Mouse (Mus musculus) midbrain, embryonic 15.5 days (tissue): Measurements from ENCODE around the gene Kmt2b. TPM values are rescaled to one million over a fixed set of nuclear protein-coding genes. Genes with fewer than 3 reads are reported as not detected.

Source experiments
- ATAC-seq: fragments of 200-750 bp; cut with Nextera tagmentation; replicated peaks from 2 replicates; pipeline ENCODE4 v1.8.0; 2017; ENCODE audit warnings: moderate TSS enrichment
- H3K27ac ChIP-seq: fragments of 300-500 bp; sonication (generic); 2 replicates; pipeline ENCODE4 v1.5.1; 2015; ENCODE audit warnings: mild to moderate bottlenecking, inconsistent platforms
- H3K27me3 ChIP-seq: fragments of 300-500 bp; sonication (generic); replicated peaks from 2 replicates; pipeline ENCODE4 v1.6.1; 2015; ENCODE audit warnings: inconsistent platforms
- H3K36me3 ChIP-seq: fragments of 300-500 bp; sonication (generic); replicated peaks from 2 replicates; pipeline ENCODE4 v1.6.1; 2015; ENCODE audit warnings: inconsistent platforms
- H3K4me1 ChIP-seq: fragments of 300-500 bp; sonication (generic); 2 replicates; pipeline ENCODE4 v1.6.1; 2015; ENCODE audit warnings: inconsistent platforms
- H3K4me2 ChIP-seq: fragments of 300-500 bp; sonication (generic); 2 replicates; pipeline ENCODE4 v1.6.1; 2015; ENCODE audit warnings: inconsistent platforms, mild to moderate bottlenecking, moderate library complexity
- H3K4me3 ChIP-seq: fragments of 300-500 bp; sonication (generic); 2 replicates; pipeline ENCODE4 v1.5.1; 2015; ENCODE audit warnings: mild to moderate bottlenecking, inconsistent platforms
- H3K9ac ChIP-seq: fragments of 300-500 bp; sonication (generic); 2 replicates; pipeline ENCODE4 v1.6.1; 2015; ENCODE audit warnings: mild to moderate bottlenecking, inconsistent platforms
- H3K9me3 ChIP-seq: fragments of 300-500 bp; sonication (generic); 2 replicates; pipeline ENCODE4 v1.6.1; 2016; ENCODE audit warnings: inconsistent platforms
- WGBS: fragments of 180-500 bp; shearing (Covaris S2); methylation state at CpG from one replicate; pipeline ENCODE4 v1.1.7; 2015; ENCODE audit warnings: mixed read lengths; 5-methylcytosine and 5-hydroxymethylcytosine counted together
- polyA plus RNA-seq: library from polyadenylated mRNA; unstranded; fragments of >200 nt; fragmentation: Nextera tagmentation; extraction: Ambion mirVana; gene quantifications from 2 replicates; pipeline ENCODE4 v1.2.1, GENCODE M21; 2015

Gene Kmt2b
- polyA plus RNA-seq, 1 experiment from 2014 or later: 12.1 TPM

DNA sequence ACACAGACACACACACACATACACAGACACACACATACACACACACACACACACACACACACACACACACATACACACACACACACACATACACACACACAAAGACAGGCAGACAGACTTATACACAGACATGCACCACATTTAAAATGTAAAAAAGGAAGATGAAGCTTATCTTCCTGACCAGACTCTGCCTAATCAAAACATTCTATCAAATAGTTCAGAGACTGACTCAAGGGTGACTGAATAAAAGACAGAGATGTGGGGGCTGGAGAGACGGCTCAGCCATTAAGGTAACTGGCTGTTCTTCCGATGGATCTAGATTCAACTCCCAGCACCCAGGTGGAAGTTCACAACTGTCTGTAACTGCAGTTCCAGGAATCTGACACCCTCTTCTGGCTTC is 44.2 kb downstream of the Kmt2b start:
- peaks cover 5% of the 10 kb centered on the region; the same call in 1 of the 2 replicates for H3K36me3 ChIP-seq
- ATAC-seq: no peak
- H3K9me3 ChIP-seq: no peaks in the 10 kb centered on the region
- H3K9ac ChIP-seq: no peak overlapping the region
- no peak overlapping the region for H3K4me3 ChIP-seq
- no peak overlapping the region for H3K4me2 ChIP-seq
- no peaks in the 10 kb centered on the region for H3K4me1 ChIP-seq
- 93% methylated on average over 2 of the region's 2 CpGs for WGBS
- H3K27ac ChIP-seq: no peak overlapping the region
- no peaks in the 10 kb centered on the region for H3K27me3 ChIP-seq

DNA sequence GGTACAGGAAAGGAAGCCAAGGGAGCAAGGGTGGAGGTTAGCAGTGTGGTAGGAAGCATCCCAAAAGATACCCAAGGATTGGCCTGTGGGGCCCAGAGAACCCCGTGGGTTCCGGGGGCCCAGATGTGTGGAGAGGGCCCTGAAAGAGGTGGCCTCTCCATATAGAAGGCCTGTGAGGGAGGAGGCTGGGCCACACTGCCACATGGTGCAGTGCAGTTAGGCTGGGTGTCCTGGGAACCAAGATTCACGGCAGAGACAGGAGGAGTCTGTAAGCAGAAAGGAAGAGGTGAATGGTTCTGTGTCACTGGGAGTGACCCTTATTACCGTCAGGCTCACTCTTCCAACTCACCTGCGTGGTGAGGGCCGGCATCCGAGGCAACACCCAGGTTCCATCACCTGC is 48.0 kb downstream of the Kmt2b start:
- H3K4me3 ChIP-seq: no peak overlapping the region
- H3K4me2 ChIP-seq: no peak overlapping the region
- no peaks in the 10 kb centered on the region for H3K27me3 ChIP-seq
- H3K27ac ChIP-seq: no peak overlapping the region
- no peak for ATAC-seq
- no peak overlapping the region for H3K9ac ChIP-seq
- H3K4me1 ChIP-seq: peaks cover 6% of the 10 kb centered on the region
- 94% methylated on average over 7 of the region's 7 CpGs for WGBS
- peaks cover 5% of the 10 kb centered on the region; the same call in 1 of the 2 replicates for H3K36me3 ChIP-seq
- H3K9me3 ChIP-seq: no peaks in the 10 kb centered on the region

GRCm38 (mm10) chr7:30534633-30535577 is 53.6 kb downstream of the Kmt2b start, which contains the start of gene Arhgap33:
Arhgap33 (minus strand) TSS chr7:30535060.
- H3K27ac ChIP-seq: peak within 1 kb of the TSS; percentile 96
- no peaks in the 10 kb centered on the region for H3K27me3 ChIP-seq
- peaks cover 38% of the 10 kb centered on the region for H3K4me1 ChIP-seq
- WGBS: under 1% methylated on average over 80 of the region's 84 CpGs
- ATAC-seq: peak; percentile 92
- H3K9me3 ChIP-seq: no peaks in the 10 kb centered on the region
- H3K4me2 ChIP-seq: peak within 1 kb of the TSS; percentile 82
- peaks cover 21% of the 10 kb centered on the region for H3K36me3 ChIP-seq
- peak within 1 kb of the TSS; percentile 76 for H3K9ac ChIP-seq
- peak within 1 kb of the TSS; percentile 70 for H3K4me3 ChIP-seq

DNA sequence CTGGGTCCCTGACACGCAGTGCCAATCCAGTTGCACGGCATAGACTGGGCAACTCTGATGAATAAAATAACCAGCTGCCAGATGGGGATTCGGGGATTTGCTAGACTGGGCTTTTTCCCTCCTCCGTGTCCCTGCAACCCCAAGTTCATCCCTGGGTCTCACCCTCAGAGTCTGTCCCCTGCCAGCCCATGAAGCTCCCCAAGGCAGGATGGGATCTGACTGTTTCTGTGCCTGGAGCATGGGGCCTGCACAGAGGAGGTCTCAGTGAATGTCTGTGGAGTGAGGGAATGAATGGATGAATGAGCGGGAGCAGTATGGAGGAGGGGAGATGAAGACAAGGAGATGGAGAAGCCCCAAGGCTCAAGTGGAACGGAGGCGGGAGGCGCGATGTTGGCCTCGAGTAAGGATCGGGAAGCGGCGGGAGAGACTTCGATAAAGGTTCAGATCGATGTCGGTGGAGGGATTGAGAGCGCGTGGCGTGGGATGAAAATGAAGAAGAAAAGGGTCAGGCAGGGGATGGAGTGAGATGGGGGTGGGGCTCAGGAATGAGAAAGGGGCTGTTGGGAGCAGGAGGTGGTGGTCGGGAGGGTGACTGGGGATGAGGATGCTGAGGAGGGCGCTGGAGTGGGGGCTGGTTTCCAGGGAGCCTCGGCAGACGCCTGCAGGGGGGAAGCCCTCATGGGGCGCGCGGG is 54.4 kb downstream of the Kmt2b start:
- peak overlapping the region; percentile 96 for H3K27ac ChIP-seq
- peak overlapping the region; percentile 82 for H3K4me2 ChIP-seq
- H3K9ac ChIP-seq: peak overlapping the region; percentile 76
- WGBS: 1% methylated on average over 24 of the region's 26 CpGs
- H3K27me3 ChIP-seq: no peaks in the 10 kb centered on the region
- H3K4me1 ChIP-seq: peaks cover 38% of the 10 kb centered on the region
- ATAC-seq: peak; percentile 46
- H3K9me3 ChIP-seq: no peaks in the 10 kb centered on the region
- peaks cover 29% of the 10 kb centered on the region for H3K36me3 ChIP-seq
- peak overlapping the region; percentile 70 for H3K4me3 ChIP-seq

DNA sequence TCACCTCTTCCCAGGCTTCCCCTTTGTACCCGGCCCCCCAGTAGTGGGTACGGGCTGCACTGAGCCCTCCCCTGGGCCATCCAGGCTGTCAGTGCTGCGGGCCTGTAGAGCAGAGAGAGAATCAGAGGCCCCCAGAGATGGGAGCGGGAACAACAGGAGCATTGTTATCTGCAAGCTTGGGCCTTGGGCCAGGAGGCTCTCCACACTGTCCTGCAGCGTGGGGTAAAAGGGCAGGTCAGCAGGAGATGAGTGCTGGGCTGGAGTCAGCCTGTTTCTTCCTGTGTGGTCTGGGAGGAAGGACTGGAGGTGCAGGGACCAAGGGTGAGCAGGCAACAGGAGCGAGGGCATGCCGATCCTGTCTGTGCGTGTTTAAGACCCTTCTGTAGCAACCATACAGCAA is 55.6 kb downstream of the Kmt2b start:
- 7% methylated on average over 8 of the region's 8 CpGs for WGBS
- H3K4me3 ChIP-seq: peak overlapping the region; percentile 70
- no peaks in the 10 kb centered on the region for H3K9me3 ChIP-seq
- ATAC-seq: no peak
- H3K27me3 ChIP-seq: no peaks in the 10 kb centered on the region
- peak overlapping the region; percentile 82 for H3K4me2 ChIP-seq
- H3K4me1 ChIP-seq: peaks cover 38% of the 10 kb centered on the region
- peak overlapping the region; percentile 76 for H3K9ac ChIP-seq
- H3K27ac ChIP-seq: 0 out of 2 replicates have a peak overlapping the region, but pooled peaks have one; percentile 96
- H3K36me3 ChIP-seq: peaks cover 39% of the 10 kb centered on the region

- Histone ChIP-seq H3K4me3 (no peak overlapping the region), H3K36me3 (peaks cover 55% of the 10 kb centered on the region)
- ATAC-seq: no peak
Measured at GRCm38 (mm10) chr7:30531291-30531815, 57.2 kb downstream of the Kmt2b start.

DNA sequence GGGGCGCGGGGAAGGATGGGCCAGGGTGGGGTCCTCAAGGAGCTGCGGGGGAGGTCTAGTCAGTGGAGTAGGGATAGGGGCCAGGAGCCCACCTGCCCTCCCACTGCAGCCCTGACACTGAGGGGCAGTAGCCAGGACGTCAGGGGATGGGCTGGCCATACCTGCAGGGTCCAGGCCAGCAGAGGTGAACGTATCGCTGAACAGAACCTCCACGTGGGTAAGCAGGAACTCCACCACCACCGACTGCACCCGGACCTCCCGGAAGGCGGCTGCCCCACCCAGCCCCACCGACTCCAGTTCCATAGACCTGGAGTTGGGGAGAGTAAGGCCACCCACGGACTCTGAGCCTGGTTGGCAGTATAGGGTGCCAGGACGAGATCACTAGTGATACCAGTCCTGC is 61.5 kb downstream of the Kmt2b start:
- no peak for ATAC-seq
- 74% methylated on average over 14 of the region's 14 CpGs for WGBS
- H3K4me2 ChIP-seq: no peak overlapping the region
- no peaks in the 10 kb centered on the region for H3K27me3 ChIP-seq
- peaks cover 9% of the 10 kb centered on the region for H3K4me1 ChIP-seq
- H3K27ac ChIP-seq: no peak overlapping the region
- no peak overlapping the region for H3K9ac ChIP-seq
- peaks cover 85% of the 10 kb centered on the region for H3K36me3 ChIP-seq
- no peak overlapping the region for H3K4me3 ChIP-seq
- H3K9me3 ChIP-seq: no peaks in the 10 kb centered on the region

More at GRCm38 (mm10) chr7:30531291-30531815, 57.2 kb downstream of the Kmt2b start:
- no peaks in the 10 kb centered on the region for H3K27me3 ChIP-seq
- no peak overlapping the region for H3K27ac ChIP-seq
- peaks cover 38% of the 10 kb centered on the region for H3K4me1 ChIP-seq
- H3K4me2 ChIP-seq: peak overlapping the region; percentile 20
- H3K9me3 ChIP-seq: no peaks in the 10 kb centered on the region
- no peak overlapping the region for H3K9ac ChIP-seq
- 87% methylated on average over 9 of the region's 9 CpGs for WGBS

DNA sequence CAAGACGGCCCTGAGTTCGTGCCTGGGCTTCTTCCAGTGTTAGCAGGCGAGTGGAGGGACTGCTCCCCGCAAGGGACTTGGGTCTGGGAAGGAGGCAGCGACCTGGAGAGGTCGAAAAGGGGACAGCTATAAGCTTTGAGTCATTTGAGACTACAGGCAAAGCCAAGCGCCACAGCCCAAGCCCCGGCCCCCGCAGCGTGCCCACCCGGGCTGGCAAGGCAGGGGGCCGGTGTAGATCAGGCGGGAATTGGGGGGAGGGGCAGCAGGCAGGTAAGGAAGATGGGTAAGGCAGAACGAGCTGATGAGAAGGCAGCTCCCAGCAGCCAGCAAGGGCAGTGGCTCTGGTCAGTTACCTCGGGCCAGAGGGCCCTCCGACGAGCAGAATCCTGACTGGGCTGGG is 62.1 kb downstream of the Kmt2b start:
- H3K27ac ChIP-seq: 0 out of 2 replicates have a peak overlapping the region, but pooled peaks have one; percentile 13

DNA sequence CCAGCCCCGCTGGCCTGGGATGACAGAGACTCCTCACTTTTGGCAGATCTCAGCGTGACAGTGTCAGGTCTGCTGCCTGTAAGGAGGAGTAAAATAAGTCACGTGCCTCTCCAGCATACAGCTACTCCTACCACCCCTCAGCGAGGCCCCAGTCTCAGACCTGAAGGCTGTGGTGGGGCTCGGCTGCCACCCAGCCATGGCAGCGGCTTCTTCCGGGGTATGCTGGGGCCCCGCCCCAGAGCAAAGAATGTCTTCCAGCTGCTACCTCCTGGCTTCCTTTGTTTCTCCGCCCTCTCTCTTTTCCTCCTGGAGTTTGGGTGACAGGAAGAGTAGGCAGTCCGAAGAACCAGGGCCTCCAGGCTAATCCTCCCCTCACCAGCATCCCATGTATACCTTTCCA is 62.6 kb downstream of the Kmt2b start:
- no peak overlapping the region for H3K27ac ChIP-seq
- no peak overlapping the region for H3K9ac ChIP-seq
- H3K4me2 ChIP-seq: no peak overlapping the region
- ATAC-seq: no peak
- H3K4me1 ChIP-seq: 0 out of 2 replicates have a peak, but pooled peaks cover 4% of the 10 kb centered on the region
- 44% methylated on average over 10 of the region's 10 CpGs for WGBS
- H3K27me3 ChIP-seq: no peaks in the 10 kb centered on the region
- H3K36me3 ChIP-seq: peaks cover 77% of the 10 kb centered on the region
- H3K9me3 ChIP-seq: no peaks in the 10 kb centered on the region
- no peak overlapping the region for H3K4me3 ChIP-seq

More for the DNA sequence above, 62.1 kb downstream of the Kmt2b start:
- Histone ChIP-seq H3K4me1 (peaks cover 5% of the 10 kb centered on the region), H3K27me3 (no peaks in the 10 kb centered on the region), H3K4me2 (no peak overlapping the region), H3K9ac (no peak overlapping the region), H3K36me3 (peaks cover 79% of the 10 kb centered on the region), H3K9me3 (no peaks in the 10 kb centered on the region), H3K4me3 (no peak overlapping the region)
- no peak for ATAC-seq
- 33% methylated on average over 17 of the region's 17 CpGs for WGBS

GRCm38 (mm10) chr7:30524487-30524886 is 64.0 kb downstream of the Kmt2b start:
- Histone ChIP-seq H3K27ac (no peak overlapping the region), H3K4me2 (no peak overlapping the region), H3K27me3 (no peaks in the 10 kb centered on the region), H3K36me3 (peaks cover 64% of the 10 kb centered on the region), H3K9ac (no peak overlapping the region), H3K4me1 (peaks cover 9% of the 10 kb centered on the region; the same call in 1 of the 2 replicates), H3K4me3 (no peak overlapping the region), H3K9me3 (no peaks in the 10 kb centered on the region)
- no peak for ATAC-seq
- 81% methylated on average over 6 of the region's 6 CpGs for WGBS

- Histone ChIP-seq H3K4me1 (peaks cover 9% of the 10 kb centered on the region; the same call in 1 of the 2 replicates), H3K4me3 (no peak overlapping the region), H3K9me3 (no peaks in the 10 kb centered on the region), H3K9ac (no peak overlapping the region), H3K27ac (no peak overlapping the region), H3K36me3 (peaks cover 48% of the 10 kb centered on the region), H3K27me3 (no peaks in the 10 kb centered on the region), H3K4me2 (no peak overlapping the region)
- ATAC-seq: no peak; the same call in 1 of the 2 replicates
- WGBS: 79% methylated on average over 10 of the region's 10 CpGs
Measured at GRCm38 (mm10) chr7:30522871-30523270, 65.7 kb downstream of the Kmt2b start.

GRCm38 (mm10) chr7:30520856-30521255 is 67.7 kb downstream of the Kmt2b start:
- no peak overlapping the region for H3K9ac ChIP-seq
- H3K27me3 ChIP-seq: no peaks in the 10 kb centered on the region
- peaks cover 9% of the 10 kb centered on the region; the same call in 1 of the 2 replicates for H3K4me1 ChIP-seq
- WGBS: 72% methylated on average over 5 of the region's 5 CpGs
- ATAC-seq: peak; percentile 24; the same call in 1 of the 2 replicates
- H3K36me3 ChIP-seq: peaks cover 28% of the 10 kb centered on the region; the same call in 1 of the 2 replicates
- H3K4me3 ChIP-seq: no peak overlapping the region
- no peak overlapping the region for H3K4me2 ChIP-seq
- H3K9me3 ChIP-seq: no peaks in the 10 kb centered on the region
- peak overlapping the region; percentile 29; the same call in 1 of the 2 replicates for H3K27ac ChIP-seq
